Mouse (Mus musculus): ENCODE results near the gene Phlda3. TPM values are rescaled to one million over a fixed set of nuclear protein-coding genes. Genes with fewer than 3 reads are reported as not detected.
A peak's percentile ranks its signal among the peaks of the same experiment; 100 is the strongest.

The Phlda3 gene
- polyA plus RNA-seq, 1 experiment from 2014 or later: 80.5 TPM

- Histone ChIP-seq H3K27me3 (ENCODE audit: control insufficient read depth, insufficient read depth, low read length) (no peaks in the 10 kb centered on the region), H3K4me2 (ENCODE audit: low read depth, low read length) (no peak overlapping the region; the same call in 1 of the 2 replicates), H3K4me1 (ENCODE audit: control insufficient read depth, insufficient read depth, low read length) (peaks cover 17% of the 10 kb centered on the region; the same call in 1 of the 2 replicates), H3K9me3 (replicated peaks; ENCODE audit: control insufficient read depth, low read length) (no peaks in the 10 kb centered on the region), H3K27ac (ENCODE audit: low read length) (peak overlapping the region; percentile 95), H3K36me3 (ENCODE audit: control insufficient read depth, insufficient read depth, low read length) (no peaks in the 10 kb centered on the region), H3K9ac (ENCODE audit: low read length) (0 out of 2 replicates have a peak overlapping the region, but pooled peaks have one; percentile 41), H3K4me3 (replicated peaks; ENCODE audit: low read length) (no peak overlapping the region)
- WGBS: 64% methylated on average over 3 of the region's 3 CpGs
- peak; percentile 48 for ATAC-seq (ENCODE audit: insufficient read depth, low FRiP score)
Observed at GRCm38 (mm10) chr1:135812205-135812604, 46.3 kb downstream of the Phlda3 start.

DNA sequence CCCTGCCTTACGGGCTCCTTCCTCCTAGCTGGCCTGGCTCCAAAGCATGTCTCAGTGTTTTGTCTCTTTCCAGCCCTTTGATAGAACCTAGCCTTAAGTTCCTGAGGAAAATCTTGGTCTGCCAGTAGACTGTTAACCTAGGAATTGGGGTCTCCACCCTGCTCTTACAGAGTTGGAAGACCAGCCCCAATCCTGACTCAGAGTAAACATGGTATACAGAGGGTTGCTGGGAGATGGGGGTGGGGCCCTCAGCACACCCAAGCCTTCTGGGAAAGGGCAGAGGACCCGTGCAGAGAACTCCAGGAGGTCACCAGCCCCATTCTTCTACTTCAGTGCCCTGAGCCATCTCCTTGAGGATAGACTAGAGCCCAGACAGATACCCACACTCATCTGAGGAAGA, 46.7 kb downstream of the Phlda3 start:
- peak; percentile 87 for ATAC-seq (ENCODE audit: insufficient read depth, low FRiP score)
- H3K4me3 ChIP-seq (replicated peaks; ENCODE audit: low read length): no peak overlapping the region
- no peaks in the 10 kb centered on the region for H3K36me3 ChIP-seq (ENCODE audit: control insufficient read depth, insufficient read depth, low read length)
- peak overlapping the region; percentile 95 for H3K27ac ChIP-seq (ENCODE audit: low read length)
- no peaks in the 10 kb centered on the region for H3K27me3 ChIP-seq (ENCODE audit: control insufficient read depth, insufficient read depth, low read length)
- 0 out of 2 replicates have a peak overlapping the region, but pooled peaks have one; percentile 31 for H3K9ac ChIP-seq (ENCODE audit: low read length)
- WGBS: 27% methylated on average over 2 of the region's 2 CpGs
- no peaks in the 10 kb centered on the region for H3K9me3 ChIP-seq (replicated peaks; ENCODE audit: control insufficient read depth, low read length)
- H3K4me1 ChIP-seq (ENCODE audit: control insufficient read depth, insufficient read depth, low read length): peaks cover 17% of the 10 kb centered on the region; the same call in 1 of the 2 replicates
- no peak overlapping the region; the same call in 1 of the 2 replicates for H3K4me2 ChIP-seq (ENCODE audit: low read depth, low read length)

GRCm38 (mm10) chr1:135813071-135813470, 47.2 kb downstream of the Phlda3 start:
- ATAC-seq (ENCODE audit: insufficient read depth, low FRiP score): peak; percentile 34; the same call in 1 of the 2 replicates
- Histone ChIP-seq H3K27me3 (ENCODE audit: control insufficient read depth, insufficient read depth, low read length) (no peaks in the 10 kb centered on the region), H3K9ac (ENCODE audit: low read length) (0 out of 2 replicates have a peak overlapping the region, but pooled peaks have one; percentile 31), H3K36me3 (ENCODE audit: control insufficient read depth, insufficient read depth, low read length) (no peaks in the 10 kb centered on the region), H3K4me3 (replicated peaks; ENCODE audit: low read length) (no peak overlapping the region), H3K27ac (ENCODE audit: low read length) (peak overlapping the region; percentile 95), H3K4me1 (ENCODE audit: control insufficient read depth, insufficient read depth, low read length) (peaks cover 17% of the 10 kb centered on the region; the same call in 1 of the 2 replicates), H3K4me2 (ENCODE audit: low read depth, low read length) (no peak overlapping the region; the same call in 1 of the 2 replicates), H3K9me3 (replicated peaks; ENCODE audit: control insufficient read depth, low read length) (no peaks in the 10 kb centered on the region)
- 53% methylated on average over 4 of the region's 4 CpGs for WGBS

GRCm38 (mm10) chr1:135813687-135814395, 47.9 kb downstream of the Phlda3 start:
- Histone ChIP-seq H3K4me1 (ENCODE audit: control insufficient read depth, insufficient read depth, low read length) (peaks cover 20% of the 10 kb centered on the region; the same call in 1 of the 2 replicates), H3K27ac (ENCODE audit: low read length) (peak overlapping the region; percentile 95), H3K9me3 (replicated peaks; ENCODE audit: control insufficient read depth, low read length) (no peaks in the 10 kb centered on the region), H3K9ac (ENCODE audit: low read length) (0 out of 2 replicates have a peak overlapping the region, but pooled peaks have one; percentile 23), H3K36me3 (ENCODE audit: control insufficient read depth, insufficient read depth, low read length) (no peaks in the 10 kb centered on the region), H3K4me3 (replicated peaks; ENCODE audit: low read length) (no peak overlapping the region), H3K27me3 (ENCODE audit: control insufficient read depth, insufficient read depth, low read length) (no peaks in the 10 kb centered on the region), H3K4me2 (ENCODE audit: low read depth, low read length) (no peak overlapping the region)
- 77% methylated on average over 5 of the region's 5 CpGs for WGBS
- ATAC-seq (ENCODE audit: insufficient read depth, low FRiP score): no peak

- Histone ChIP-seq H3K4me2 (ENCODE audit: low read depth, low read length) (no peak overlapping the region), H3K4me1 (ENCODE audit: control insufficient read depth, insufficient read depth, low read length) (peaks cover 23% of the 10 kb centered on the region; the same call in 1 of the 2 replicates), H3K4me3 (replicated peaks; ENCODE audit: low read length) (no peak overlapping the region), H3K36me3 (ENCODE audit: control insufficient read depth, insufficient read depth, low read length) (no peaks in the 10 kb centered on the region), H3K9ac (ENCODE audit: low read length) (no peak overlapping the region), H3K27me3 (ENCODE audit: control insufficient read depth, insufficient read depth, low read length) (peaks cover 3% of the 10 kb centered on the region; the same call in 1 of the 2 replicates), H3K9me3 (replicated peaks; ENCODE audit: control insufficient read depth, low read length) (no peaks in the 10 kb centered on the region), H3K27ac (ENCODE audit: low read length) (peak overlapping the region; percentile 95)
- no peak for ATAC-seq (ENCODE audit: insufficient read depth, low FRiP score)
- 64% methylated on average over 5 of the region's 5 CpGs for WGBS
Observed at GRCm38 (mm10) chr1:135814531-135814930, 48.6 kb downstream of the Phlda3 start.

GRCm38 (mm10) chr1:135817595-135817994, 51.7 kb downstream of the Phlda3 start:
- Histone ChIP-seq H3K27ac (ENCODE audit: low read length) (no peak overlapping the region), H3K4me2 (ENCODE audit: low read depth, low read length) (peak overlapping the region; percentile 84), H3K4me1 (ENCODE audit: control insufficient read depth, insufficient read depth, low read length) (peaks cover 28% of the 10 kb centered on the region), H3K9me3 (replicated peaks; ENCODE audit: control insufficient read depth, low read length) (no peaks in the 10 kb centered on the region), H3K4me3 (replicated peaks; ENCODE audit: low read length) (no peak overlapping the region), H3K9ac (ENCODE audit: low read length) (no peak overlapping the region), H3K27me3 (ENCODE audit: control insufficient read depth, insufficient read depth, low read length) (peaks cover 7% of the 10 kb centered on the region; the same call in 1 of the 2 replicates), H3K36me3 (ENCODE audit: control insufficient read depth, insufficient read depth, low read length) (no peaks in the 10 kb centered on the region)
- WGBS: 42% methylated on average over 4 of the region's 4 CpGs
- no peak for ATAC-seq (ENCODE audit: insufficient read depth, low FRiP score)

DNA sequence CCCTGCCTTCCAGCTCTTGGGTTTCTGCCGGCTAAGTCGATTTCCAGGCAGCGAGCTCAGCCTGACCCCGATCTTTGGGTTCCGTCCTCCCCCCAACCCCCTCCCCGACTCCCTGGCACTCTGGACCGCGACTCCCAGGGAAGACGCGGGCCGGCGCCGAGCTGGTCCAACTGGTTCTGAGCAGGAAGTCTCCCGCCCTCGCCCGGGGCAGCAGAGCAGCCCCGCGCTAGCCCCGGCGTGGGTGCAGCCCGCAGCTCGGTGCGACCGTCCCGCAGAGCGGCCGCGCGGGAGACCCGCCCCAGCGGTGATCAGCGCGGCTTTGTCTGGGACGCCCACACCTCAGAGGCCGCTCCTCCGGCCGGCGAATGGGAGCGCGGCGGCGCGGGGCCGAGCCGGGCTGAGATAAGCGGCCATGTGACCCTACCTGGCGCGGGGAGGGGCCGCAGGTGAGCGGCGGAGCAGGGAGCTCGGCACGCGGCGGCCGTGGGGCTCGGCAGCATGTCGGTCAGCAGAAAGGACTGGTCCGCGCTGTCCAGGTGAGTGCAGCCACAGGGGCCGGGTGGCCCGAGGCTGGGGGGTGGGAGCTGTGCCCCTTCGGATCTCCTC, 52.7 kb downstream of the Phlda3 start, which contains the start of gene Lad1:
Gene Lad1 (plus strand): TSS at position 118 of the 606 bp plus-strand sequence.
- no peaks in the 10 kb centered on the region for H3K9me3 ChIP-seq (replicated peaks; ENCODE audit: control insufficient read depth, low read length)
- peak within 1 kb of the TSS; percentile 76 for H3K9ac ChIP-seq (ENCODE audit: low read length)
- peak; percentile 78 for ATAC-seq (ENCODE audit: insufficient read depth, low FRiP score)
- peak within 1 kb of the TSS; percentile 84 for H3K4me2 ChIP-seq (ENCODE audit: low read depth, low read length)
- WGBS: under 1% methylated on average over 63 of the region's 63 CpGs
- no peaks in the 10 kb centered on the region for H3K36me3 ChIP-seq (ENCODE audit: control insufficient read depth, insufficient read depth, low read length)
- peak within 1 kb of the TSS; percentile 89 for H3K27ac ChIP-seq (ENCODE audit: low read length)
- H3K27me3 ChIP-seq (ENCODE audit: control insufficient read depth, insufficient read depth, low read length): peaks cover 7% of the 10 kb centered on the region; the same call in 1 of the 2 replicates
- peaks cover 28% of the 10 kb centered on the region for H3K4me1 ChIP-seq (ENCODE audit: control insufficient read depth, insufficient read depth, low read length)
- H3K4me3 ChIP-seq (replicated peaks; ENCODE audit: low read length): peak within 1 kb of the TSS; percentile 57

Data from stomach, embryonic 16.5 days (tissue).